Mouse (Mus musculus): Measurements from ENCODE around the gene Ehmt1.

Gene Ehmt1

GRCm38 (mm10) chr2:24796833-24797457 lies 122.5 kb downstream of the Ehmt1 start:
- DNase-seq: no peak

DNA sequence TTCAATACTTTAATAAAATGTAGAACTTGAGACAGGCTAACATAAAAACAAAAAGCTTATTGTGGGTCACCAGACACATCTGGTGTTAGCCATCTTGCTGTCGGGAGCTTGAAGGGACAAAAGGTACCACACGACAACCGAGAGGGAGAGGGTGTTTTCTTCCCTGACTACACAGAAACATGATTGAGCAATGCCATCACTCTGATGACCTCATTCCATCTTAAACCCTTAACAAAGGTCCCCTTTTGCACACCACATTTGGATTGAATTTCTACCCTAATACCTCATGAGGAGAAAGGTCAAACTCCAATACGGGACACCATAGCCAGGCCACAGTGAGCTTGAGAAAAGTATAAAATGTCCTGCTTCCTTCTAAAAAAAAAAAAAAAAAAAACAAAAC lies 132.2 kb downstream of the Ehmt1 start:
- no peak for DNase-seq

- no peak for DNase-seq
These were observed 138.2 kb downstream of the Ehmt1 start for GRCm38 (mm10) chr2:24781253-24781652.

DNA sequence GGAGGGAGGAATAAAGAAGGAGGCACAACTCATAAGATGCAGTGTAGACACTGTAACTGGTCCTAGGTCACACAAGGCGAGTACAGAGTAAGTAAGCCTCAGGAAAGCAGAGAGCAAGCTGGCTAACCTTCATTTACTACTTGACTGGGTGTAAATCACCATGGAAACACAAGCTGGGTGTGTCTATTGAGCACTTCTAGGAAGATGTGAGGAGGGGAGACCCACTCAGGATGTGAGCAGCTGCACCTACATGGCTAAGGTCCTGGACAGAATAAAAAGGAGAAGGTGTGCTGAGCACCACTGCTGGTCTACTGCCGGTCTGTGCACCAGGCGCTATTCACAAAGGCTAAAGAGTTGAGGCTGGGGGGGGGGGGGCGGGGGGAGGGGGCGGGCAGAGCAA lies 142.6 kb downstream of the Ehmt1 start:
- no peak for DNase-seq

DNA sequence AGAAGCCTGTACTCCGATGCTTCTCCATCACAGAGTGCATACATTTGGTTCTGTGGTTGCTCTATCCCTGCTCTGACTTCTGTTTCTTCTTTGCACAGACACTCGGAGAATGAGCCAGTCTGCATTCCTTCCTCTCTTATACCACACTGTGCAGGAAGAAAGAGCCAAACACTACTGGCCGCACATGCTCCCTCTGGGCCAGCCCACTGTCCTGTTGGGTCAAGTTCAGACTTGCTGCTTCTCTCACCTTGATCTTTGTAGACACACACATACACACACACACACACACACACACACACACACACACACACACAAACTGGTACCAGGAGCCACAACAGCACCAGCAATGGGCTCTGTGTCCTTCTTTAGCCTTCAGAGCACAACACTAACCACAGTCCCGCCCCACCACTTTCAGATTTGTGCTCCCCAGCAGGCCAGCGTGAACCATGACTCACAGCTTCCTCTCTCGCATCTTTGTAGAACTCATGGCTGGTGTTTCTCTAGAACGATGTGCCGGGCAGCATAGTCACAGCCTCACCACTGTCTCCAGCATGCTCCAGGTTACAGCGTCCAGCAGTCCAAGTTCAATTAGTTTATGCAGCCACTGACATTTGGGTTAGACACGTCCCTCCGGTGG lies 143.3 kb downstream of the Ehmt1 start:
- no peak for DNase-seq

DNA sequence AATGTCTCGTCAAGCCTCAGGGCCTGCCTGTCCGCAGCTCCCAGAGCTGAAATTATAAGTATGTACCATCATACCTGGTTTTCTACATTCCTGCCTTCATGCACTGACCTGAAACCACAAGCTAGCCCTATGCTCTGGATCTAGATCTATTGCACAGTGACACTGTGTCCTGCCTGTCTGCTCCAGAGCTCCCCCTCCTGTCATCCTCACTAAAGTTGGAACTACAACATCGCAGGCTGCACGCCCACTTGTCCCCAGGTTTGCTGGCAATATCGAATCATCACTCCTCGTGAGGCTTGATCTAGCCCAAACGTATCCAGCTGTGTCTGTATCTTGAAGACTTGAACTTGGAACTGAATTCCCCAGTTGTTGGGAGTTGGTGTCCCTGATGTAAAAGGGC lies 144.6 kb downstream of the Ehmt1 start:
- no peak for DNase-seq

DNA sequence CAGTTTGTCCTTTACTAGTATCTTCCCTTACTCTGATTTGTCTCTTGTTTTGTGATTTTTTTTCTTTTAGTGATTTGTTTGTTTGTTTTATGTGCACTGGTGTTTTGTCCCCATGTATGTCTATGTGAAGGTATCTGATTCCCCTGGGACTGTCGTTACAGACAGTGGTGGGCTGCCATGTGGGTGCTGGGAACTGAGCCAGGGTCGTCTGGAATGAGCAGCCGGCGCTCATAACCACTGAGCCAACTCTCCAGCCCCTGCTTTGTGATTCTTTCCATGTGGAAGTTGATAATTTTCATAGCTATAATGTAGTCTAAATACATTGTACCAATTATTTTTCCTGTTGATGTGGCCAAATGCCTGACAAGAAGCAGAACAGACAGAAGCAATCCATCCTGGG lies 148.6 kb downstream of the Ehmt1 start:
- DNase-seq: no peak

DNA sequence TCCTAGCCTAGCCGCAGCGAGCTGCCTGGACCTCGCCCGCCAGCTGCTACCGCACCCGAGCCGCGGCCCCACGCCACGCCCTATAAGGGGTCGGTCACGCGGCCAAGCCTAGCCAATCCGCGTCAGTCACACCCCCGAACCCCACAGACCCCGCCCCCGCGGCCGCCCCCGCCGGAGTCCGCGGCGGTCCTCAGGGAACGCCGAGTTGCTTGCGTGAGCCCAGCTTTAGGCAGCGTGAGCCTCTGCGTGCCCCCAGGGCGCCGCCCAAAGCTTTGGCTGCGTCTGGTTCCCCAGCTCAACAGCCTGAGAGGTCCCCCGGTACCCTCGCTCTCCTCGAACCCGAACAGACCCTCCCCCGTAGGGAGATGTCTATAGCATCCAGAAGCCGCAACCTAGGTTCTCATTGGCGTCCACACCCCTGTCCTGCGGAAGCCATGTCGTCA lies 156.3 kb downstream of the Ehmt1 start, which contains the start of gene Cacna1b:
Gene Cacna1b (minus strand): TSS at position 38 of the 443 bp plus-strand sequence.
- DNase-seq: peak; percentile 56 to 71

DNA sequence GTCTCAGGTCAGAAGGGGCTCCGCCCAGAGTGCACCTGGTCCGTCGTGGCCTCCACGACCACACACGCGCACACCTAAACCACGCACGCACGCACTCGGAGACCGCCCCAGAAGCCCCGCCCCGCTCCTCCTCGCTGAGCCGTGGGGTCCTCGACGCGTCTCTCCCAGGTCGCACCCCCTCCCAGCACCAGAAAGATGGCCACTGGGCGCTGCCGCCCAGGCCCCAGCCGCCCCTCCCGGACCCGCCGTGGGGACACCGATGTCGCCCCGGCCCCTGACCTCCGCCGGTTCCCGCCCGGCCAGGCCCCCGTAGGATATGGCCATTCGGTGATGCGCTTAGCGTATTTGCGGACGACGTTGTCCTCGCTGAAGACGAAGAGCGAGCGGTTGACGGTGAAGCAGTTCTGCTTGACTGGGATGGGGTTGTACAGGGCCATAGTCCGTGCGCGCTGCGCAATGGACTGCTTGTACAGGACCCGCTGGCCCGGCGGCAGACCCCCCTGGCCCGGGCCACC lies 156.9 kb downstream of the Ehmt1 start:
- DNase-seq: peak in 1 of 2 experiments; percentile 29

- peak; percentile 66 to 68 for DNase-seq
These were observed 157.4 kb downstream of the Ehmt1 start for GRCm38 (mm10) chr2:24761923-24762445.

DNA sequence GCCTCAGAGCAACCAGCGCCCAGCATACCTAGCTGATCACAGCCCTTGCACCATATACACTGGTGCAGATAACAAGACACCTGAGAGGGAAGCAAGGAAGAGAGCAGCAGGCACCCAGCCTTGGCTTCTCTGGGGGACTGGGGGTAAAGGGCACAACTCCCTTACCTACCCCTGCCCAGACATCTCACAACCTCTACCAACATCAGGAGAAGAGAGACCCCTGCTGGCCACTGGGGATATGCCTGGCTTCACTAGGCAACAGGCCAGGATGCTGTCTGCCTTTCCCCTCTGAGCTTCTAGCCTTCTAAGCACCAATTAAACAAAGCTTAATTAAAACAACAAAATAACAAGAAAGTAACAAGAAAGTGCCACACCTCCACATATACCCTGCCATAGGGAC lies 164.1 kb downstream of the Ehmt1 start:
- DNase-seq: peak; percentile 76 to 79

DNA sequence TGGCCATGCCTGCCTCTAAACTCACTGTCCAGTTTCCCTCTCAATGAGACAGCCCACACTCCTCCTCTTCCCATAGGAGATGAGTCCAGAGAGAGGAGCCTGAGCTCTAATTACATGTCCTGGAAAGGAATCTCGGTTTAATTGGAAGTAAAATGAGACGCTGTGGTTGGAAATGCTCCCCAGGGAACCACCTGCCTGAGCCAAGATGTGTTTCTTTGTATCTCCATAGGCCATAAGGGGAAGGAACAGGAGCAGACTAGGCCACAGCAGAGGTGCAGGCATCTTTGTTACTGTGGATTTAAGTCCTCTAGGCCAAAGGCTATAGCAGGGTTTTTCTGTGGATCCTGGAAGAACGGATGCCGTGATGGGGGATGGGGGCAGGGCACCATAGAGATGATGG lies 166.8 kb downstream of the Ehmt1 start:
- no peak for DNase-seq

- peak; percentile 39 to 60 for DNase-seq
These were observed 169.4 kb downstream of the Ehmt1 start for GRCm38 (mm10) chr2:24750051-24750450.

- DNase-seq: peak; percentile 79 to 86
These were observed 171.5 kb downstream of the Ehmt1 start for GRCm38 (mm10) chr2:24747878-24748277.
